Mouse (Mus musculus) forebrain, embryonic 11.5 days (tissue): ENCODE results near the gene Wfdc18. TPM values are rescaled to one million over a fixed set of nuclear protein-coding genes. Genes with fewer than 3 reads are reported as not detected.

ENCODE experiments used
- ATAC-seq: fragments of 200-750 bp; cut with Nextera tagmentation; replicated peaks from 2 replicates; pipeline ENCODE4 v1.8.0; 2017; ENCODE audit warnings: moderate TSS enrichment; ENCODE audit not compliant: low FRiP score
- DNase-seq: peaks from one replicate; pipeline ENCODE4 v3.0.0-alpha.2; 2017; ENCODE audit warnings: low spot score
- H3K27ac ChIP-seq: fragments of 300-500 bp; sonication (generic); 2 replicates; pipeline ENCODE4 v1.5.1; 2014; ENCODE audit warnings: low read depth, low read length
- H3K27me3 ChIP-seq: fragments of 300-500 bp; sonication (generic); 2 replicates; pipeline ENCODE4 v1.6.1; 2014; ENCODE audit warnings: mild to moderate bottlenecking, low read length, mixed read lengths; ENCODE audit not compliant: control insufficient read depth, insufficient read depth
- H3K36me3 ChIP-seq: fragments of 300-500 bp; sonication (generic); 2 replicates; pipeline ENCODE4 v1.6.1; 2014; ENCODE audit warnings: mild to moderate bottlenecking, low read length, moderate library complexity, mixed read lengths; ENCODE audit not compliant: control insufficient read depth, insufficient read depth
- H3K4me1 ChIP-seq: fragments of 300-500 bp; sonication (generic); replicated peaks from 2 replicates; pipeline ENCODE4 v1.6.1; 2014; ENCODE audit warnings: low read length, mixed read lengths; ENCODE audit not compliant: control insufficient read depth, insufficient read depth
- H3K4me2 ChIP-seq: fragments of 300-500 bp; sonication (generic); 2 replicates; pipeline ENCODE4 v1.6.1; 2014; ENCODE audit warnings: low read depth, mild to moderate bottlenecking, low read length, moderate library complexity, mixed read lengths; ENCODE audit not compliant: severe bottlenecking
- H3K4me3 ChIP-seq: fragments of 300-500 bp; sonication (generic); 2 replicates; pipeline ENCODE4 v1.5.1; 2014; ENCODE audit warnings: low read depth, low read length
- H3K9ac ChIP-seq: fragments of 300-500 bp; sonication (generic); 2 replicates; pipeline ENCODE4 v1.6.1; 2014; ENCODE audit warnings: low read length
- H3K9me3 ChIP-seq: fragments of 300-500 bp; sonication (generic); 2 replicates; pipeline ENCODE4 v1.6.1; 2016; ENCODE audit warnings: low read length, mixed read lengths; ENCODE audit not compliant: control insufficient read depth
- WGBS: fragments of 180-500 bp; shearing (Covaris S2); extraction: QIAGEN DNeasy Blood & Tissue Kit; methylation state at CpG from one replicate; pipeline ENCODE4 v1.1.7; 2014; 5-methylcytosine and 5-hydroxymethylcytosine counted together
- polyA plus RNA-seq: library from polyadenylated mRNA; unstranded; fragments of >200 nt; fragmentation: Nextera tagmentation; extraction: Ambion mirVana; gene quantifications from 2 replicates; pipeline ENCODE4 v1.2.1, GENCODE M21; 2014

Gene Wfdc18
- not detected in 2 replicates for polyA plus RNA-seq

- Histone ChIP-seq H3K9me3 (no peaks in the 10 kb centered on the region), H3K27me3 (no peaks in the 10 kb centered on the region), H3K36me3 (no peaks in the 10 kb centered on the region), H3K4me1 (no peaks in the 10 kb centered on the region), H3K4me3 (no peak within 1 kb of the TSS), H3K9ac (no peak within 1 kb of the TSS), H3K4me2 (no peak within 1 kb of the TSS), H3K27ac (no peak within 1 kb of the TSS)
- DNase-seq (no peak), ATAC-seq (no peak)
- WGBS = 74% methylated on average over 4 of the region's 4 CpGs
These were observed at the start of gene Wfdc18 for GRCm38 (mm10) chr11:83708715-83709114. TSS of gene Wfdc18 (plus strand) at chr11:83709015.

GRCm38 (mm10) chr11:83662204-83662603 lies 46.6 kb upstream of the Wfdc18 start, which contains the start of gene Ccl4:
TSS of gene Ccl4 (plus strand) at chr11:83662584.
- WGBS = 86% methylated on average over 6 of the region's 6 CpGs
- H3K4me2 ChIP-seq = no peak within 1 kb of the TSS

DNA sequence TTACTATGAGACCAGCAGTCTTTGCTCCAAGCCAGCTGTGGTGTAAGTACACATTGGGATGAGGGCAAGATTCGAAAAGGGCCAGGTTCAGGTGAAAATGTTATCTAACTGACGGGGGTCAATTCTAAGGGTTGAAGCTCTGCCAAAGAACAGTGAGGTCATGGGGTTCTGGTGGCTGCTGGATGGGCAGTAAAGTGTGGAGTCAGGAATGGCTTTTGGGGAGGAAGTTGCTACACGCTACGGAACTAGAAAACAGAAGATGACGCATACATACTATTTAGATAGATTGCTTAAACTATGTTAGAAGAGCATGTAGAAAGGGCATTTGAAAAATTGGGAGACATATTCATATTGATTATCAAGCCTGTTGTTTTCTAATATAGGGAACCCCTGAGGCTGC lies 45.3 kb upstream of the Wfdc18 start:
- Histone ChIP-seq H3K9ac (no peak overlapping the region), H3K9me3 (no peaks in the 10 kb centered on the region), H3K27ac (no peak overlapping the region), H3K4me1 (no peaks in the 10 kb centered on the region), H3K4me3 (no peak overlapping the region), H3K36me3 (no peaks in the 10 kb centered on the region), H3K27me3 (no peaks in the 10 kb centered on the region), H3K4me2 (no peak overlapping the region)
- DNase-seq (no peak), ATAC-seq (no peak)
- WGBS = 87% methylated on average over 5 of the region's 5 CpGs

More at GRCm38 (mm10) chr11:83662204-83662603, 46.6 kb upstream of the Wfdc18 start, which contains the start of gene Ccl4:
- Histone ChIP-seq H3K4me3 (no peak within 1 kb of the TSS), H3K9ac (no peak within 1 kb of the TSS), H3K36me3 (no peaks in the 10 kb centered on the region), H3K9me3 (no peaks in the 10 kb centered on the region), H3K4me1 (no peaks in the 10 kb centered on the region), H3K27ac (no peak within 1 kb of the TSS), H3K27me3 (no peaks in the 10 kb centered on the region)
- ATAC-seq = no peak
- no peak for DNase-seq

GRCm38 (mm10) chr11:83671743-83672142 lies 37.1 kb upstream of the Wfdc18 start:
- DNase-seq (no peak), ATAC-seq (no peak)
- Histone ChIP-seq H3K9ac (no peak overlapping the region), H3K4me2 (no peak overlapping the region), H3K4me1 (no peaks in the 10 kb centered on the region), H3K9me3 (no peaks in the 10 kb centered on the region), H3K27ac (no peak overlapping the region), H3K4me3 (no peak overlapping the region), H3K36me3 (no peaks in the 10 kb centered on the region), H3K27me3 (no peaks in the 10 kb centered on the region)

- Histone ChIP-seq H3K36me3 (no peaks in the 10 kb centered on the region), H3K4me1 (no peaks in the 10 kb centered on the region), H3K4me3 (no peak overlapping the region), H3K9ac (no peak overlapping the region), H3K9me3 (no peaks in the 10 kb centered on the region), H3K4me2 (no peak overlapping the region), H3K27ac (no peak overlapping the region), H3K27me3 (no peaks in the 10 kb centered on the region)
- 86% methylated on average over 1 of the region's 1 CpGs for WGBS
- no peak for DNase-seq
- no peak for ATAC-seq
These were observed 33.1 kb upstream of the Wfdc18 start for GRCm38 (mm10) chr11:83675665-83676064.

- Histone ChIP-seq H3K9me3 (no peaks in the 10 kb centered on the region), H3K27me3 (no peaks in the 10 kb centered on the region), H3K9ac (no peak overlapping the region), H3K27ac (no peak overlapping the region), H3K4me2 (no peak overlapping the region), H3K4me1 (no peaks in the 10 kb centered on the region), H3K4me3 (no peak overlapping the region), H3K36me3 (no peaks in the 10 kb centered on the region)
- WGBS = 84% methylated on average over 1 of the region's 1 CpGs
- DNase-seq = no peak
- no peak for ATAC-seq
These were observed 18.9 kb upstream of the Wfdc18 start for GRCm38 (mm10) chr11:83689918-83690317.

GRCm38 (mm10) chr11:83692008-83692407 lies 16.8 kb upstream of the Wfdc18 start:
- no peaks in the 10 kb centered on the region for H3K4me1 ChIP-seq
- H3K9me3 ChIP-seq = no peaks in the 10 kb centered on the region
- H3K27me3 ChIP-seq = no peaks in the 10 kb centered on the region
- ATAC-seq (no peak), DNase-seq (no peak)
- no peak overlapping the region for H3K9ac ChIP-seq
- no peaks in the 10 kb centered on the region for H3K36me3 ChIP-seq
- no peak overlapping the region for H3K4me2 ChIP-seq
- 65% methylated on average over 1 of the region's 1 CpGs for WGBS
- H3K4me3 ChIP-seq = no peak overlapping the region
- no peak overlapping the region for H3K27ac ChIP-seq

GRCm38 (mm10) chr11:83703705-83704104 lies 5.1 kb upstream of the Wfdc18 start, which contains the start of gene Wfdc17:
TSS of gene Wfdc17 (plus strand) at chr11:83703991.
- no peaks in the 10 kb centered on the region for H3K36me3 ChIP-seq
- no peak for ATAC-seq
- WGBS = 78% methylated on average over 1 of the region's 1 CpGs

DNA sequence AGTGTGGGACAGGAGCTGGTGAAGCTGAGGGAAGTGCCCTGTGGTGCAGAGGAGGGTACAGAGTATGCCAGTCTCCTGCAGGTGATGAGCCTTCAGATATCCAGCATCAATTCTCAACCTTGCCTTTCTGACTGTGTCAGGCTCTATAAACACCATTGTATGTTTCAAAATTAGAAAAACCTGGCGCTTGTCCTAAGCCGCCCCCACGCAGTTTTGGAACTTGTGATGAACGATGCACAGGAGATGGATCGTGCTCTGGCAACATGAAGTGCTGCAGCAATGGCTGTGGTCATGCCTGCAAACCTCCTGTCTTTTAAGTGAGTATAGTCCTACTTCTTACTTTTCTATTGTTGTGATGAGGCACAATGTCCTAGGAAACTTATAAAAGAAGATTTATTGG lies 868 bp downstream of the Wfdc18 start:
- no peaks in the 10 kb centered on the region for H3K27me3 ChIP-seq
- no peak for ATAC-seq
- H3K4me2 ChIP-seq = no peak overlapping the region
- no peaks in the 10 kb centered on the region for H3K36me3 ChIP-seq
- no peak overlapping the region for H3K9ac ChIP-seq
- H3K4me1 ChIP-seq = no peaks in the 10 kb centered on the region
- H3K9me3 ChIP-seq = no peaks in the 10 kb centered on the region
- 94% methylated on average over 5 of the region's 5 CpGs for WGBS
- DNase-seq = no peak
- H3K4me3 ChIP-seq = no peak overlapping the region
- no peak overlapping the region for H3K27ac ChIP-seq

More at GRCm38 (mm10) chr11:83703705-83704104, 5.1 kb upstream of the Wfdc18 start, which contains the start of gene Wfdc17:
- no peak within 1 kb of the TSS for H3K27ac ChIP-seq
- H3K4me1 ChIP-seq = no peaks in the 10 kb centered on the region
- no peak within 1 kb of the TSS for H3K9ac ChIP-seq
- DNase-seq = no peak
- no peak within 1 kb of the TSS for H3K4me2 ChIP-seq
- no peaks in the 10 kb centered on the region for H3K9me3 ChIP-seq
- H3K27me3 ChIP-seq = no peaks in the 10 kb centered on the region
- H3K4me3 ChIP-seq = no peak within 1 kb of the TSS
